18 mouse cellular contexts compared by ENCODE assay signal in genomic region chr5:119584389-119584788, GRCm38 (mm10).
"Had no signal": no experiment of that assay in that cellular context is flagged by ENCODE, and none has a peak within 500 bp of the region (broad histone marks: within the 10 kb centered on the region; RNA-seq: fewer than 3 reads in every experiment).

No protein-coding gene starts in this region.

- H3K36me3 ChIP-seq: midbrain, embryonic 10.5 days; midbrain, embryonic 12.5 days; neural tube, embryonic 13.5 days; neural tube, embryonic 15.5 days; stomach, embryonic 15.5 days had no signal

- H3K9me3 ChIP-seq: midbrain, embryonic 10.5 days; midbrain, embryonic 12.5 days; neural tube, embryonic 13.5 days; neural tube, embryonic 15.5 days; stomach, embryonic 15.5 days had no signal

- DNase-seq: lung, adult 18-20 months; lung, embryonic 14.5 days; lung, postnatal 10 days; lung, postnatal 4 days; midbrain, embryonic 14.5 days; retina, postnatal 1 day; right cerebral cortex, adult 18-20 months; right cerebral cortex, postnatal 25 days; right cerebral cortex, postnatal 4 days; thymus, adult 2 months; thymus, postnatal 25 days had no signal

- H3K4me3 ChIP-seq: midbrain, embryonic 10.5 days; midbrain, embryonic 12.5 days; myocyte; neural tube, embryonic 13.5 days; neural tube, embryonic 15.5 days; stomach, embryonic 15.5 days had no signal

- H3K9ac ChIP-seq: lung, embryonic 14.5 days; midbrain, embryonic 12.5 days; neural tube, embryonic 13.5 days; neural tube, embryonic 15.5 days; stomach, embryonic 15.5 days had no signal

- H3K4me1 ChIP-seq: neural tube, embryonic 13.5 days; neural tube, embryonic 15.5 days had no signal

- H3K27me3 ChIP-seq: midbrain, embryonic 12.5 days; neural tube, embryonic 13.5 days; neural tube, embryonic 15.5 days; stomach, embryonic 15.5 days had no signal

- H3K27ac ChIP-seq: midbrain, embryonic 10.5 days; midbrain, embryonic 12.5 days; neural tube, embryonic 13.5 days; neural tube, embryonic 15.5 days; stomach, embryonic 15.5 days; stomach, postnatal 0 days had no signal
